Mouse (Mus musculus) lung, embryonic 16.5 days (tissue): ENCODE data around the gene Rbm28. TPM values are rescaled to one million over a fixed set of nuclear protein-coding genes. Genes with fewer than 3 reads are reported as not detected.
A peak's percentile ranks its signal among the peaks of the same experiment; 100 is the strongest.

Source experiments
- ATAC-seq: fragments of 200-750 bp; cut with Nextera tagmentation; 2 replicates; pipeline ENCODE4 v1.8.0; 2017; ENCODE audit warnings: low read depth, mild to moderate bottlenecking, moderate library complexity
- H3K27ac ChIP-seq: fragments of 300-500 bp; sonication (generic); 2 replicates; pipeline ENCODE4 v1.5.1; 2014; ENCODE audit warnings: mild to moderate bottlenecking, control low read depth, low read length
- H3K27me3 ChIP-seq: fragments of 300-500 bp; sonication (generic); 2 replicates; pipeline ENCODE4 v1.6.1; 2014; ENCODE audit warnings: low read depth, low read length, mixed read lengths; ENCODE audit not compliant: control insufficient read depth, insufficient read depth
- H3K36me3 ChIP-seq: fragments of 300-500 bp; sonication (generic); 2 replicates; pipeline ENCODE4 v1.6.1; 2014; ENCODE audit warnings: low read length; ENCODE audit not compliant: control insufficient read depth, insufficient read depth
- H3K4me1 ChIP-seq: fragments of 300-500 bp; sonication (generic); replicated peaks from 2 replicates; pipeline ENCODE4 v1.6.1; 2014; ENCODE audit warnings: low read length, mixed read lengths; ENCODE audit not compliant: control insufficient read depth, insufficient read depth
- H3K4me2 ChIP-seq: fragments of 300-500 bp; sonication (generic); 2 replicates; pipeline ENCODE4 v1.6.1; 2014; ENCODE audit warnings: low read depth, low read length, control low read depth
- H3K4me3 ChIP-seq: fragments of 300-500 bp; sonication (generic); 2 replicates; pipeline ENCODE4 v1.5.1; 2014; ENCODE audit warnings: mild to moderate bottlenecking, low read length, control low read depth
- H3K9ac ChIP-seq: fragments of 300-500 bp; sonication (generic); 2 replicates; pipeline ENCODE4 v1.6.1; 2014; ENCODE audit warnings: low read length, control low read depth
- H3K9me3 ChIP-seq: fragments of 300-500 bp; sonication (generic); 2 replicates; pipeline ENCODE4 v1.6.1; 2016; ENCODE audit warnings: low read length; ENCODE audit not compliant: control insufficient read depth
- WGBS: fragments of 180-500 bp; shearing (Covaris S2); extraction: QIAGEN DNeasy Blood & Tissue Kit; methylation state at CpG from one replicate; pipeline ENCODE4 v1.1.7; 2014; 5-methylcytosine and 5-hydroxymethylcytosine counted together
- polyA plus RNA-seq: library from polyadenylated mRNA; unstranded; fragments of >200 nt; fragmentation: Nextera tagmentation; extraction: Ambion mirVana; gene quantifications from 2 replicates; pipeline ENCODE4 v1.2.1, GENCODE M21; 2015

Gene Rbm28
- polyA plus RNA-seq, 1 experiment from 2014 or later: 32.9 TPM

- Histone ChIP-seq H3K4me3 (no peak overlapping the region), H3K9ac (no peak overlapping the region), H3K27ac (no peak overlapping the region), H3K36me3 (no peaks in the 10 kb centered on the region), H3K4me2 (no peak overlapping the region), H3K27me3 (no peaks in the 10 kb centered on the region), H3K9me3 (no peaks in the 10 kb centered on the region), H3K4me1 (no peaks in the 10 kb centered on the region)
- ATAC-seq: no peak
- 70% methylated on average over 9 of the region's 9 CpGs for WGBS
Observed at GRCm38 (mm10) chr6:29101248-29101864, 63.5 kb downstream of the Rbm28 start.

- 16% methylated on average over 3 of the region's 3 CpGs for WGBS
- H3K4me3 ChIP-seq: no peak overlapping the region
- ATAC-seq: no peak
Observed at GRCm38 (mm10) chr6:29100423-29100822, 64.4 kb downstream of the Rbm28 start.

GRCm38 (mm10) chr6:29099536-29100170, 65.2 kb downstream of the Rbm28 start:
- Histone ChIP-seq H3K4me2 (no peak overlapping the region), H3K9me3 (no peaks in the 10 kb centered on the region), H3K27ac (no peak overlapping the region), H3K27me3 (no peaks in the 10 kb centered on the region), H3K36me3 (no peaks in the 10 kb centered on the region), H3K9ac (no peak overlapping the region), H3K4me1 (no peaks in the 10 kb centered on the region), H3K4me3 (no peak overlapping the region)
- 46% methylated on average over 14 of the region's 14 CpGs for WGBS
- ATAC-seq: no peak

More at GRCm38 (mm10) chr6:29100423-29100822, 64.4 kb downstream of the Rbm28 start:
- no peak overlapping the region for H3K9ac ChIP-seq
- H3K4me1 ChIP-seq: no peaks in the 10 kb centered on the region
- H3K4me2 ChIP-seq: no peak overlapping the region
- H3K9me3 ChIP-seq: no peaks in the 10 kb centered on the region
- H3K27me3 ChIP-seq: no peaks in the 10 kb centered on the region
- H3K36me3 ChIP-seq: no peaks in the 10 kb centered on the region
- no peak overlapping the region for H3K27ac ChIP-seq

GRCm38 (mm10) chr6:29092904-29093303, 71.9 kb downstream of the Rbm28 start:
- ATAC-seq: no peak
- Histone ChIP-seq H3K27me3 (no peaks in the 10 kb centered on the region; the same call in 1 of the 2 replicates), H3K4me3 (no peak overlapping the region), H3K4me1 (no peaks in the 10 kb centered on the region), H3K36me3 (no peaks in the 10 kb centered on the region), H3K9me3 (no peaks in the 10 kb centered on the region), H3K4me2 (no peak overlapping the region), H3K27ac (no peak overlapping the region), H3K9ac (no peak overlapping the region)
- 51% methylated on average over 11 of the region's 11 CpGs for WGBS

- Histone ChIP-seq H3K27me3 (no peaks in the 10 kb centered on the region; the same call in 1 of the 2 replicates), H3K4me2 (no peak overlapping the region), H3K27ac (no peak overlapping the region), H3K9me3 (no peaks in the 10 kb centered on the region), H3K36me3 (no peaks in the 10 kb centered on the region), H3K4me3 (no peak overlapping the region), H3K4me1 (no peaks in the 10 kb centered on the region), H3K9ac (no peak overlapping the region)
- 74% methylated on average over 7 of the region's 7 CpGs for WGBS
- no peak for ATAC-seq
Observed at GRCm38 (mm10) chr6:29092234-29092633, 72.6 kb downstream of the Rbm28 start.

GRCm38 (mm10) chr6:29087921-29088709, 76.7 kb downstream of the Rbm28 start:
- Histone ChIP-seq H3K4me3 (no peak overlapping the region), H3K36me3 (no peaks in the 10 kb centered on the region), H3K4me1 (no peaks in the 10 kb centered on the region), H3K27ac (no peak overlapping the region), H3K4me2 (no peak overlapping the region), H3K9me3 (no peaks in the 10 kb centered on the region), H3K27me3 (no peaks in the 10 kb centered on the region; the same call in 1 of the 2 replicates), H3K9ac (0 out of 2 replicates have a peak overlapping the region, but pooled peaks have one; percentile 24)
- ATAC-seq: peak; percentile 85
- 65% methylated on average over 7 of the region's 7 CpGs for WGBS

GRCm38 (mm10) chr6:29084401-29084800, 80.4 kb downstream of the Rbm28 start:
- Histone ChIP-seq H3K9me3 (no peaks in the 10 kb centered on the region), H3K4me2 (no peak overlapping the region), H3K4me1 (no peaks in the 10 kb centered on the region), H3K27me3 (no peaks in the 10 kb centered on the region), H3K4me3 (no peak overlapping the region), H3K9ac (no peak overlapping the region), H3K27ac (no peak overlapping the region), H3K36me3 (no peaks in the 10 kb centered on the region)
- ATAC-seq: no peak
- 44% methylated on average over 7 of the region's 7 CpGs for WGBS

- no peaks in the 10 kb centered on the region for H3K9me3 ChIP-seq
- ATAC-seq: no peak
- WGBS: 39% methylated on average over 9 of the region's 9 CpGs
Observed at GRCm38 (mm10) chr6:29082776-29083354, 81.9 kb downstream of the Rbm28 start.

GRCm38 (mm10) chr6:29081826-29082363, 82.9 kb downstream of the Rbm28 start:
- ATAC-seq: no peak
- Histone ChIP-seq H3K9ac (no peak overlapping the region), H3K4me2 (no peak overlapping the region), H3K4me1 (no peaks in the 10 kb centered on the region), H3K4me3 (no peak overlapping the region), H3K36me3 (no peaks in the 10 kb centered on the region), H3K27ac (no peak overlapping the region), H3K9me3 (no peaks in the 10 kb centered on the region), H3K27me3 (no peaks in the 10 kb centered on the region)
- 65% methylated on average over 10 of the region's 10 CpGs for WGBS

More at GRCm38 (mm10) chr6:29082776-29083354, 81.9 kb downstream of the Rbm28 start:
- Histone ChIP-seq H3K4me2 (no peak overlapping the region), H3K36me3 (no peaks in the 10 kb centered on the region), H3K27ac (no peak overlapping the region), H3K27me3 (no peaks in the 10 kb centered on the region), H3K9ac (no peak overlapping the region), H3K4me3 (no peak overlapping the region), H3K4me1 (no peaks in the 10 kb centered on the region)
